In genomic region chr4:43032501-43032900, GRCm38 (mm10) we compare ENCODE assay signal across 17 mouse cellular contexts. TPM values are rescaled to one million over a fixed set of nuclear protein-coding genes. Genes with fewer than 3 reads are reported as not detected.
DNase-seq lines count a peak whose midpoint lies in the region; ATAC-seq lines count a peak whose summit lies in the region.
"Had no signal": no experiment of that assay in that cellular context is flagged by ENCODE, and none has a peak within 500 bp of the region (broad histone marks: within the 10 kb centered on the region; RNA-seq: fewer than 3 reads in every experiment).

No protein-coding gene starts in this region.

- no peaks in the 10 kb centered on the region for H3K27me3 ChIP-seq in forebrain, embryonic 10.5 days (ENCODE audit: poor library complexity, severe bottlenecking)
- H3K27me3 ChIP-seq in forebrain, embryonic 11.5 days (ENCODE audit: control insufficient read depth, insufficient read depth, low read length) = no peaks in the 10 kb centered on the region
- no peaks in the 10 kb centered on the region for H3K27me3 ChIP-seq in liver, embryonic 15.5 days
- H3K27me3 ChIP-seq in midbrain, embryonic 10.5 days (ENCODE audit: low read depth, poor library complexity, severe bottlenecking) = no peaks in the 10 kb centered on the region
- no peaks in the 10 kb centered on the region for H3K27me3 ChIP-seq in neural tube, embryonic 12.5 days (replicated peaks)

- H3K4me1 ChIP-seq in forebrain, embryonic 10.5 days = peaks cover 35% of the 10 kb centered on the region
- H3K4me1 ChIP-seq in forebrain, embryonic 11.5 days (replicated peaks; ENCODE audit: control insufficient read depth, insufficient read depth, low read length) = peaks cover 8% of the 10 kb centered on the region; the same call in 1 of the 2 replicates
- H3K4me1 ChIP-seq in liver, embryonic 15.5 days (replicated peaks) = peaks cover 56% of the 10 kb centered on the region
- H3K4me1 ChIP-seq in midbrain, embryonic 10.5 days = peaks cover 39% of the 10 kb centered on the region
- H3K4me1 ChIP-seq in neural tube, embryonic 12.5 days = peaks cover 27% of the 10 kb centered on the region

- no peak overlapping the region for H3K9ac ChIP-seq in forebrain, embryonic 11.5 days (ENCODE audit: low read length)
- no peak overlapping the region for H3K9ac ChIP-seq in liver, embryonic 15.5 days
- H3K9ac ChIP-seq in neural tube, embryonic 12.5 days = no peak overlapping the region

- H3K9me3 ChIP-seq in forebrain, embryonic 10.5 days = no peaks in the 10 kb centered on the region
- H3K9me3 ChIP-seq in forebrain, embryonic 11.5 days (ENCODE audit: control insufficient read depth, low read length) = no peaks in the 10 kb centered on the region
- no peaks in the 10 kb centered on the region for H3K9me3 ChIP-seq in liver, embryonic 15.5 days (replicated peaks)
- H3K9me3 ChIP-seq in midbrain, embryonic 10.5 days (replicated peaks) = no peaks in the 10 kb centered on the region
- H3K9me3 ChIP-seq in neural tube, embryonic 12.5 days = no peaks in the 10 kb centered on the region

- peaks cover 74% of the 10 kb centered on the region for H3K36me3 ChIP-seq in forebrain, embryonic 10.5 days (replicated peaks)
- H3K36me3 ChIP-seq in forebrain, embryonic 11.5 days (ENCODE audit: control insufficient read depth, insufficient read depth, low read length) = peaks cover 12% of the 10 kb centered on the region
- peaks cover 73% of the 10 kb centered on the region for H3K36me3 ChIP-seq in liver, embryonic 15.5 days (replicated peaks)
- H3K36me3 ChIP-seq in midbrain, embryonic 10.5 days = peaks cover 76% of the 10 kb centered on the region
- peaks cover 70% of the 10 kb centered on the region for H3K36me3 ChIP-seq in neural tube, embryonic 12.5 days

- ATAC-seq in forebrain, embryonic 11.5 days (replicated peaks; ENCODE audit: low FRiP score) = no peak
- ATAC-seq in liver, embryonic 15.5 days (ENCODE audit: insufficient read depth) = no peak
- ATAC-seq in neural tube, embryonic 12.5 days (ENCODE audit: low FRiP score, low read depth) = no peak

- no peak for DNase-seq in forebrain, embryonic 10.5 days (ENCODE audit: extremely low spot score, low spot score)
- no peak for DNase-seq in forebrain, embryonic 11.5 days (ENCODE audit: low spot score)
- DNase-seq in liver = no peak
- no peak for DNase-seq in midbrain, embryonic 10.5 days (ENCODE audit: low spot score)
- DNase-seq in spleen, postnatal 4 days (ENCODE audit: low spot score in 2 of 2) = no peak
- DNase-seq in lung, postnatal 36 days = no peak
- DNase-seq: adrenal gland, postnatal 10 days; cerebellum, adult 8-10 months; gastrocnemius, postnatal 10 days; kidney, adult 18-20 months; kidney, postnatal 14 days; lung, adult 18-20 months; lung, postnatal 4 days; right cerebral cortex, postnatal 14 days had no signal

- no peak overlapping the region for H3K4me2 ChIP-seq in forebrain, embryonic 11.5 days (ENCODE audit: low read depth, low read length, severe bottlenecking)
- H3K4me2 ChIP-seq in liver, embryonic 15.5 days = no peak overlapping the region
- peak overlapping the region; percentile 86; the same call in 1 of the 2 replicates for H3K4me2 ChIP-seq in neural tube, embryonic 12.5 days (replicated peaks)

- no peak overlapping the region for H3K4me3 ChIP-seq in forebrain, embryonic 10.5 days
- no peak overlapping the region for H3K4me3 ChIP-seq in forebrain, embryonic 11.5 days (ENCODE audit: low read depth, low read length)
- no peak overlapping the region for H3K4me3 ChIP-seq in liver, embryonic 15.5 days (replicated peaks)
- no peak overlapping the region for H3K4me3 ChIP-seq in midbrain, embryonic 10.5 days
- no peak overlapping the region for H3K4me3 ChIP-seq in neural tube, embryonic 12.5 days

- WGBS in forebrain, embryonic 10.5 days = 89% methylated on average over 1 of the region's 1 CpGs
- WGBS in forebrain, embryonic 11.5 days = 88% methylated on average over 1 of the region's 1 CpGs
- 63% methylated on average over 1 of the region's 1 CpGs for WGBS in liver, embryonic 15.5 days (ENCODE audit: insufficient replicate concordance)
- 92% methylated on average over 1 of the region's 1 CpGs for WGBS in midbrain, embryonic 10.5 days
- 100% methylated on average over 1 of the region's 1 CpGs for WGBS in neural tube, embryonic 12.5 days

- H3K27ac ChIP-seq in forebrain, embryonic 10.5 days = peak overlapping the region; percentile 96
- H3K27ac ChIP-seq in forebrain, embryonic 11.5 days (ENCODE audit: low read depth, low read length) = no peak overlapping the region
- peak overlapping the region; percentile 91; the same call in 1 of the 2 replicates for H3K27ac ChIP-seq in liver, embryonic 15.5 days (replicated peaks)
- H3K27ac ChIP-seq in midbrain, embryonic 10.5 days (replicated peaks) = peak overlapping the region; percentile 94
- H3K27ac ChIP-seq in neural tube, embryonic 12.5 days = no peak overlapping the region
- H3K27ac ChIP-seq: stomach, postnatal 0 days had no signal

RNA-seq across cellular contexts. Expression of gene Stoml2, which starts 1.0 kb away (rescaled TPM):
- polyA plus RNA-seq in forebrain, embryonic 10.5 days (2016; fragmentation: Nextera tagmentation; extraction: Ambion mirVana) = 496 and 515 TPM in 2 replicates
- 378 and 409 TPM in 2 replicates for polyA plus RNA-seq in forebrain, embryonic 11.5 days (2014; fragmentation: Nextera tagmentation; extraction: Ambion mirVana)
- 187 and 204 TPM in 2 replicates for polyA plus RNA-seq in liver, embryonic 15.5 days (2015; fragmentation: Nextera tagmentation; extraction: Ambion mirVana)
- 419 and 471 TPM in 2 replicates for polyA plus RNA-seq in midbrain, embryonic 10.5 days (2016; fragmentation: Nextera tagmentation; extraction: Ambion mirVana)
- polyA plus RNA-seq in neural tube, embryonic 12.5 days (2016; fragmentation: Nextera tagmentation; extraction: Ambion mirVana) = 251 and 257 TPM in 2 replicates

RNA-seq across cellular contexts. Expression of gene Pigo, which starts 6.9 kb away (rescaled TPM):
- 22.2 and 24.4 TPM in 2 replicates for polyA plus RNA-seq in forebrain, embryonic 10.5 days (2016; fragmentation: Nextera tagmentation; extraction: Ambion mirVana)
- polyA plus RNA-seq in forebrain, embryonic 11.5 days (2014; fragmentation: Nextera tagmentation; extraction: Ambion mirVana) = 25.8 and 26.1 TPM in 2 replicates
- polyA plus RNA-seq in liver, embryonic 15.5 days (2015; fragmentation: Nextera tagmentation; extraction: Ambion mirVana) = 14.8 and 15.1 TPM in 2 replicates
- 21.8 and 27.5 TPM in 2 replicates for polyA plus RNA-seq in midbrain, embryonic 10.5 days (2016; fragmentation: Nextera tagmentation; extraction: Ambion mirVana)
- 24.5 and 25.2 TPM in 2 replicates for polyA plus RNA-seq in neural tube, embryonic 12.5 days (2016; fragmentation: Nextera tagmentation; extraction: Ambion mirVana)

RNA-seq across cellular contexts. Expression of gene Fam214b, which starts 13.5 kb away (rescaled TPM):
- 19.8 and 20.3 TPM in 2 replicates for polyA plus RNA-seq in forebrain, embryonic 10.5 days (2016; fragmentation: Nextera tagmentation; extraction: Ambion mirVana)
- polyA plus RNA-seq in forebrain, embryonic 11.5 days (2014; fragmentation: Nextera tagmentation; extraction: Ambion mirVana) = 28.1 and 28.9 TPM in 2 replicates
- polyA plus RNA-seq in liver, embryonic 15.5 days (2015; fragmentation: Nextera tagmentation; extraction: Ambion mirVana) = 41.2 and 51.3 TPM in 2 replicates
- polyA plus RNA-seq in midbrain, embryonic 10.5 days (2016; fragmentation: Nextera tagmentation; extraction: Ambion mirVana) = 27.4 and 40.4 TPM in 2 replicates
- polyA plus RNA-seq in neural tube, embryonic 12.5 days (2016; fragmentation: Nextera tagmentation; extraction: Ambion mirVana) = 33.8 and 36.2 TPM in 2 replicates

RNA-seq across cellular contexts. Expression of gene Fancg, which starts 22.2 kb away (rescaled TPM):
- polyA plus RNA-seq in forebrain, embryonic 10.5 days (2016; fragmentation: Nextera tagmentation; extraction: Ambion mirVana) = 23.1 and 27.3 TPM in 2 replicates
- 24.6 and 24.7 TPM in 2 replicates for polyA plus RNA-seq in forebrain, embryonic 11.5 days (2014; fragmentation: Nextera tagmentation; extraction: Ambion mirVana)
- 10.4 TPM in 2 replicates for polyA plus RNA-seq in liver, embryonic 15.5 days (2015; fragmentation: Nextera tagmentation; extraction: Ambion mirVana)
- polyA plus RNA-seq in midbrain, embryonic 10.5 days (2016; fragmentation: Nextera tagmentation; extraction: Ambion mirVana) = 25.0 and 27.2 TPM in 2 replicates
- polyA plus RNA-seq in neural tube, embryonic 12.5 days (2016; fragmentation: Nextera tagmentation; extraction: Ambion mirVana) = 17.4 and 20.9 TPM in 2 replicates

RNA-seq across cellular contexts. Expression of gene Unc13b, which starts 26.3 kb away (rescaled TPM):
- 10.7 and 11.6 TPM in 2 replicates for polyA plus RNA-seq in forebrain, embryonic 10.5 days (2016; fragmentation: Nextera tagmentation; extraction: Ambion mirVana)
- polyA plus RNA-seq in forebrain, embryonic 11.5 days (2014; fragmentation: Nextera tagmentation; extraction: Ambion mirVana) = 22.9 and 23.0 TPM in 2 replicates
- 0.40 and 0.45 TPM in 2 replicates for polyA plus RNA-seq in liver, embryonic 15.5 days (2015; fragmentation: Nextera tagmentation; extraction: Ambion mirVana)
- polyA plus RNA-seq in midbrain, embryonic 10.5 days (2016; fragmentation: Nextera tagmentation; extraction: Ambion mirVana) = 9.9 and 14.2 TPM in 2 replicates
- polyA plus RNA-seq in neural tube, embryonic 12.5 days (2016; fragmentation: Nextera tagmentation; extraction: Ambion mirVana) = 19.1 and 22.4 TPM in 2 replicates

Comparison
In these comparisons a context has a peak if more than half of its experiments do, and no peak if none do; other contexts are left out.
1. H3K27ac ChIP-seq: peak in forebrain, embryonic 10.5 days (single experiment), liver, embryonic 15.5 days (single experiment) and midbrain, embryonic 10.5 days (single experiment); none in forebrain, embryonic 11.5 days (single experiment) and neural tube, embryonic 12.5 days (single experiment).